Mouse (Mus musculus) fibroblast of lung, adult 2 months (primary cell): ENCODE measurements around the gene Vwc2.

ENCODE experiments used
- DNase-seq: peaks from one replicate; pipeline ENCODE4 v3.0.0-alpha.2; 2011; ENCODE audit warnings: low read depth

Vwc2 gene

DNA sequence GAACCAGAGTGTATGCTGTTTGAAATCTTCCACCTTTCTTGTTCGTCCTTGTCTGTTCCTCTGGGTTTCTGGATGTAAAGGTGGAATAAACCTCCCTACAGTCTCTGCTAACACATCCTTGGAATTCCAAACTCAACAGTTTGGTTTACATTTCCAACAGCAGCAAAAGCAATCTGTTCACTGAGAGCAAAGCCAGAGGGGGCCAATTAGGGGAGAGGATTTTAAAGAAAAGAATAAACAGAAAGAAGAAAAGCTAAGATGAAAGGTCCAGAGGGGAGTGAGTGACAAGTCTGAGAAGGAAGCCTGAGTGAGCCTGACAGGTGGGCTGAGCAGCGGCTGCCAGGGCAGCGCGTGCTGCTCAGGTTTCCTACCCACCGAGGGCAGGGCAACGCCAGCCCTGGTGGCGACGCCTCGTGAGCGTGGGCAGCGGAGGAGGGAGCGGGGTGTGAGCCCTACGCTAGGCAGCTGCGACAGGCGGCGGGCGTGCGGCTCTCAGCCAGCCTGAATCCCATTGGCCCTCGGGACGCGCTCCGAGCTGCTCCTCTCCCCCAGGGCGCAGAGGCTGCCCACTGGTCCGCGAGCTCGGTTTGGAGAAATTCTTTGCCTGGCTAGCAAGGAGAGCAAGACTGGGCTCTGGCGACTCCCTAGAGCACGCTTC lies at the start of gene Vwc2:
Gene Vwc2 (plus strand): TSS at position 648 of the 658 bp plus-strand sequence.
- DNase-seq = no peak

DNA sequence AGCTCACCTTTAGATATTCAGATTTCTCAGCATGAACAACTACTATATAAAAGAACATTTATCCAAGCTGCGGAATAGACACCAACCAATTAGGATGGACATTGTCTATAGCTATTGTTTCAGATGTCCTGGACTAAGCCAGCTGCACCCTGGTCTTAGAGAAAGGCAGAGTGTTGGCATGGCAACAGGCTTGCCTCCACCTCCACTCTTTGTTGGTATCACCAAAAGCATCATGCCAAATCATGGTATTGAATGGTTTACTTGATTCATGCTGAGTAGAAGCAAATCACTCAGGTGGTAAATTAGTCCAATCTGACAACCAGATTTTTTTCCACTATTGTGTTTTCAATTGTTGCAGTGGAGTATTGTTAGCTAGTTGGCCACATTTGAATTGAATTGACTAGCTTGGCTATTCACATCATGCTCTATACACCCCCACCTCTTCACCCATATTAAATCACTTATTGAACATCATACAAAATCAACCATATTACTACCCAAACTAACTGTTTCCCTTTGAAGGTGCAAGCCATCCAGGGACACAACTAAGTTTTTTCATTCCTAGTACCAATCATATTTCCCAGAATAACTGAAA lies 25.8 kb upstream of the Vwc2 start:
- DNase-seq = no peak

- DNase-seq = no peak
Observed at GRCm38 (mm10) chr11:11097606-11098005, 16.4 kb upstream of the Vwc2 start.

GRCm38 (mm10) chr11:11098282-11098681 lies 15.7 kb upstream of the Vwc2 start:
- DNase-seq = no peak

- no peak for DNase-seq
Observed at GRCm38 (mm10) chr11:11099011-11099410, 15.0 kb upstream of the Vwc2 start.

- DNase-seq = no peak
Observed at GRCm38 (mm10) chr11:11102182-11102581, 11.8 kb upstream of the Vwc2 start.

- no peak for DNase-seq
Observed at GRCm38 (mm10) chr11:11102620-11103019, 11.4 kb upstream of the Vwc2 start.

- no peak for DNase-seq
Observed at GRCm38 (mm10) chr11:11108922-11109321, 5.1 kb upstream of the Vwc2 start.

DNA sequence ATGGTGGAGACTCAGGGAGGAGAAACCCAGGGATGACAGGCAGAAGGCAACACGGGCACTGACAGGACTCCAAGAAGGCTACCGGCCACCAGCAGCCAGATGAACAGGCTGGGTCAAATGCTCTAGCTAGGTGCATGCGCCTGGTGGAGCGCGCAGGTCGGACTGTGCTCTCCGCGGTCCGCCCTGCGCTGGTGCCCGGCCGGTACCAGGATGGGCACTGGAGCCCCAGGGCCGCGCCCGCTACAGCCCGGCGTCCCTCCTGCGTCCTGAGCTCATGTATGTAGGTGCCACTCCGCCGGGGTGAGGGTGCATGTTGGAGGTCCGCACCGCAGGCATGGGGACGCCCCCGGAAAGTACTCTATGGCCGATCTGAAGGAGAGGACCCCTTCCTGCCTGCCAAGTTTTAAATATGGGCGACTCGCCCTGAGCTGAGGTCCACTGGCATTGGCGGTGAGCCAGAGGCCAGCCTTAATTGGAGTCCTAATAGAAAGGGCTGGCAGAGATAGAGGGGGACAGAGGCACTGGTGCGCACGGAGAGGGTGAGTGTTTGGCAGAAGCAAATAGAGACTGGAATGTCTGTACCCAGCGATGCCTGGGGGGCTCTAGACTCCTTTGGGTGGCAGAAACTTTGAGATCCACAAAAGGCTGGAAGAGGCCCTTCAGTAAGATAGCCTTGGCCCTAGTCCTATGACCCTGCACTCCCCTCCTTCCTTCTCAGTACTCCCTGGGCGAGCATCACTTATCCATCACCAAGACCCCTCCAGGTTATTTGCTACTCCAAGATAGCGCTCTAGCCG lies 409 bp downstream of the Vwc2 start:
- no peak for DNase-seq

DNA sequence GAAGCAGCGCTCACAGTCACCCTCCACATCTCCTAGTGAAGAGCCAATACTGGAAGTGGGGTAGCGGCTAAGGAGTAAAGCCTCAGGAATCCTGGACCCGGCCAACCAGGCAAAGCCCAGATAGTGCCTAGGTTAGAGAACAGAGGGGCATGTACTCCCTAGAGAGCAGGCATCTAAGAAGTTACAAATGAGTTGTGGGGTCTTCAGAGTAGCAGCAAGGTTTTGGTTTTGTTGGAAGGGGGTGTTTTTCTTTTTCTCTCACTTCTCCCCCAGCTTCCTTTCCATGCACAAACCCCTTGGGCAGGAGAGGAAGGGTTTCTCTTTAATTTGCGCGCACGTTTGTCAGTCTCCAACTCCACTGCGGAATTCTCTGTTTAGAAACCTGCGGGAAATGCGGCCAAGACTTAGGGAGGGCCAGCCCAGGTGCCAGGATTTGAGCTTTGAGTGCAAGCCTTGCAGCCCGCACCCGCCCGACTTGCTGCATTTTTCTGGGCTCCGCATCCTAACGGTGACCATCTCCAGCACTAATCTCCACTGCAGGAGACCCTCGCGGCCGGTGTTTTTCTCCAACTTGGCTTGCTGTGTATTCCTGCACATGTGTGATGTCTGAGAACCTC lies 1.1 kb downstream of the Vwc2 start:
- DNase-seq = no peak

- DNase-seq = no peak
Observed at GRCm38 (mm10) chr11:11115648-11116590, 1.9 kb downstream of the Vwc2 start.

DNA sequence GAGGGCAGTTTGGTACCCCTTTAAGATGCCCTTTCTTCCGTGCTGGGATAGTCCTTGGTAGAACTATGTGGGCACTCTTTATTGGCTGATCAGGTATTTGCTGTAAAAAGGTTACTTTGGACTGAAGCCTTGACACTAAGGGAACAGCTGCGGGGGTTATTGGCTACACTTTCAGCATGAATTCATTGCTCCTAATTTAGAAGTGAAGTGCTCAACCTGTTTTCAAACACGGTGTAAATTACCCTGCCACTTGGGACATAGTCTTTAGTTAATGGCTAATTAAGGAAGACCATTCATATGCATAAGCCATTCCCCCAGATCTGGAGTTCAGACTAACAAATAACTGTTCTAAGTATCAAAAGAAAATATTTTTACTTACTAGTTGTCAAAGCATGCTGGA lies 2.7 kb downstream of the Vwc2 start:
- no peak for DNase-seq

DNA sequence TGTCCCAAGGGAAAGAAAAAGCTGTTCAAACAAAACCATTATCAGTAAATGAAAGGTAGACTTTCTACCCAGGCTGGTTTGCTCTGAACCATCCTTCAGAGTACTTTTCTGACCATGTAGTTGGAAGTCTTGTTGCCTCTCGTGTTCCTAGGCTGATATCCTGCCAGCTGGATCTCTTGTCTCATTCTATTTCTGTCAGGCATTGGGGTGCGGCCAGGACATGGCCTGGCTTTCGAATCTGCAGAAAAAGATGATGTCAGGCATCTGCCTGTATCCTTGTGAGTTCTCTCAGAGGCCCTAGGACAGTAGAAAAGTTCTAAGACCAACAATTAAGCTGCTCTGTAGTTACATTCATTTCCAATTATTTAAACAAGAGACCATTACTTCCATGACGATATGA lies 8.8 kb downstream of the Vwc2 start:
- no peak for DNase-seq

DNA sequence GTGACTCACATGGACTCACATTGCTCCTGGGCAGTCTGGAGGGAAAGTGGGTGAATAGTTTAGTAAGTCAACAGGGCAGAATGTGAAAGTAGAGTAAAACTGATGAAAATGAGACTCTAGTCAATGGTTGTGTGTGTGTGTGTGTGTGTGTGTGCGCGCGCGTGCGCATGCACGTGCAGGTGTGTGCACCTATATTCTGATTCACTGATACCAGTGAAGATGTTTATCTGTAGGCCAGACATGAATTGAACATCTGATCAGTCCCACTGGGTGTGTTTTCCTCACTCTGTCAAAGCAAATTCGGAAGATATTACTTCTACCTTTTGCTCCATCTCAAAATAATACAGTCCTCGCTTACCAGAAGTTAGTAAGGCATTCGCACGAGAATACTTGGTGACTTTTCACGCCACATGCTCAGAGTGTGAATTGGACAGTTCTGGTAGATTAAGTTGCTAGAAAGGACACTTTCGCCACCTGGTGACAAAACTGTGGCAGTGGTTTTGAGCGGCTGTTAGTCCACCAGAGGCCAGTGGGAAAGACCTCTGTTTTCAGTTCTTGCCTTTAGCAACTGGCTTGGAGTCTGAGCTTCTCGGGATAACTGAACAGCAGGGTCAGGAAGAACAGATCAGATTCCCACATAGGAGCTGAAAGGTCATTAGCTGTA lies 17.5 kb downstream of the Vwc2 start:
- DNase-seq = no peak

- no peak for DNase-seq
Observed at GRCm38 (mm10) chr11:11140622-11141021, 26.6 kb downstream of the Vwc2 start.

DNA sequence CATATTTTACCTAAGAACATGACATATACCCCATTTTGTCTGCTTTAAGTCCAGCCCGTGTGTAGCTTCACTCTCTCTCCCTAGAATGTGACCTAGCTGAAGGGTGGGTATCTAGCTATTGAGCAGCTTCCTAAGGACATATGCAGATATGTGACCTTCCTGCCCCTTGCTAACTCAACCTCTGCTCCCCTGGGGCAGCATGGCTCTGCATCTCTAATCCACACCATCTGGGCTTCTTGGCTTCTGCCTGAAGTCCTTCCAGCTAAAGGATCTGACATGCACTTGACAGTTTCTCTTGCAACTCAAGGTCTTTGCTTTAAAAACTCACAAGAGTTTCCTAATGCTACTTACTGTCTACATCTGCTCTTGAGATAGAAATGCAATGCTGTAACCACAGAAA lies 38.7 kb downstream of the Vwc2 start:
- no peak for DNase-seq

DNA sequence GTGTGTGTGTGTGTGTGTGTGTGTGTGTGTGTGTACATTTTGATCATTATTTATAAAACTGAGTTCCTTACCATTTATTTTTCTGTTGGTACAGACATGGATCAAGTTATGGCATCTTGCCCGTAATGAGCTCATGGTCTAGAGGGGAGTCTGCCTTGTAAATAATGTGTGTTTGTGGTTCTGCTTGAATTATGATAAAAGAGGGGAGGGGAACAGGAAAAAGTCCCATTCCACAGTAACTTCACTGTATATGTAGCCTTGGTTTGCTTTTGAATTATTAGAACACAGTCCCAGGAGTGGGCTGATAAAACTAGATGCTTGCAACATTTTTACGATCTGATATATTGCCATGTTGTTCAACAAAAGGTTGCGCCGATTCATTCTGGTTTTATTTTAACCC lies 57.4 kb downstream of the Vwc2 start:
- no peak for DNase-seq

DNA sequence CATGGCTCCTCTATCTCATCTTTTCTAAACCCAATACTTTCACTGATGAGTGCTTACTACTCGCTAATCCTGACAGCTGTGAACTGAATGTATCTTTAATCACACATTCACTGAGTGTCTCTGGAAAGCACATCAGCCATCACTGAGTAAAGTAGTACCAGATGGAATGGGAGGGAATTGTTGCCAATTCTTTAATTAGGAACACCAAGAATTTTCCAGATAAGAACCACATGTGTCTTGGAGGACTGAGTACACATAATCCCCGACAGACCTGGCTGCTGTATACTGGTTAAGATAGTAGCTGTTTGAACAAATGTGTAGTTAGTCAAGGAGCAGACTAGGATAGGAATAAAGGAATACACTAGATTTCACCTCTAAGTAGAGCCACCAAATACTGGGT lies 61.2 kb downstream of the Vwc2 start:
- no peak for DNase-seq

DNA sequence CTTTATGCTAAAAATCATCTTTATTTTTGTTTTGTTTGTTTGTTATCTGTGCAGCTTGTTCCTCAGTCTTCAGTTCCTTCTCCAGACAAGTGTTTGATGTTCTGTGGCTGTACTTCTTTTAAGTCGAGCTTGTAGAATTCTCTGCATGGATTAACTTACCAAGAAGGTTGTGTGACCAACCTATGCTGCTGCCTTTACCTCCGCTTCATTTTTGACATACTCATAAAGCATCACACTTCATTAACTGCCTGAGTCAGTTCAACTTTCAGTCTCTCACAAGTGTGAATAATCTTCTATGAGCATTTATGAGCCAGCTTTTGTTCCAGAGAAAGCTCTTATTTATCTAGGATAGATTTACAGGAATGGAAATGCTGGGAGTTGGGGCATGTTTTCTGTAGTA lies 68.7 kb downstream of the Vwc2 start:
- DNase-seq = no peak

DNA sequence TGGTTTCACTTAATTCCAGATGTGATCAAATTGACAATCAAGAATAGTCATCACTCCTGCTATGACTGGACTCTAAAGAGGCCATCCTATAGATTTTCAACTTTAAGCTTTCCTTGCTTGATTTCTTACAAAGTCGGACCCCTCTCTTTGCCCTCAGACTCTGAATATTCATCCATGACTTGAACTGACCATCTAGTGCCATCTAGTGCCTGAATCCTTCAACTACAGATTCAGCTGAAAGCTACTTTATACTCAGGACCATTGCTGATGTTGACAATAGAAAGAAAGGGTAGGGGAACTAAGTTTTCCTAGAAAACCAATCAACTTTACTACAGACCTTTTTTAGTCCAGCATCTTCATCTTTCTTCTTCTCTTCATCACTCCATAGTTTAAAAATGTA lies 109.1 kb downstream of the Vwc2 start:
- no peak for DNase-seq

- no peak for DNase-seq
Observed at GRCm38 (mm10) chr11:11239346-11239745, 125.3 kb downstream of the Vwc2 start.
